Mouse (Mus musculus): ENCODE results near the gene 2310034G01Rik. TPM values are rescaled to one million over a fixed set of nuclear protein-coding genes. Genes with fewer than 3 reads are reported as not detected.

Gene 2310034G01Rik
- total and polyA plus RNA-seq, 3 experiments: 0.50 to 0.95 TPM; not detected in 1

DNA sequence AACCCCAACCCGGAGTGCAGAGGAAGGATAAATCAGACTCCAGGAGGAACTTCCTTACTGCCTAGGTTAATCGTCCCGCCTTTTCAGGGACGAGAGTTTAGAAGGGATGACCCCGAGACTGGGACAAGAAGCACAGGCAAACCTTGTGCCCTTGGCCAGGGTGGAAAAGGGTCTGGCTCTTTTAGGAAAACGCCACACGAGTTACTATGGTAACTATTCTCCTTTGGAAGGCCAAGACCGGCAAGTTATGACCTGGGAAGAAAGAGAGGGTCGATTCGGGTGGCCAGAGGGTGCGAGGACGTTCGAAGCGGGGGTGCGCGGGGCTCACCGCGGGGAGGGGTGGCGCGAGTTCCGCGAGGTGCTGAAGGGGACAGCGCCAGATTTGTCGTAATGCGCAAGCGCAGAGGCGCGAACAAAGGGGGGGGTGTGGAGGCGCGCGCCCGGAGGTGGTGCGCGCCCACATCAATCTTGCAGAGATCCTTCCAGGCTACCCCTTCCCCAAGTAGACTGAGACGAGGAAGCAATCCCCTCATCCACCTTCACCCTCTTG, 23.3 kb downstream of the 2310034G01Rik start, which contains the start of gene Psd:
TSS of gene Psd (minus strand) at position 401 of the 550 bp plus-strand sequence.
- TF ChIP-seq MAZ (IDR thresholded peaks at IDR 0.05; ENCODE audit: low read depth, low read length) (peak; percentile 58; the same call in 1 of the 2 replicates), TAL1 (IDR thresholded peaks at IDR 0.05; ENCODE audit: low read length) (no peak), MXI1 (IDR thresholded peaks at IDR 0.05; ENCODE audit: low read depth, low read length) (peak; percentile 68; the same call in 1 of the 2 replicates), MYB (IDR thresholded peaks at IDR 0.05; ENCODE audit: low read depth, low read length) (no peak), NRF1 (IDR thresholded peaks at IDR 0.05; ENCODE audit: insufficient read depth, low read depth, low read length, poor library complexity, severe bottlenecking) (peak; percentile 85), SIN3A (IDR thresholded peaks at IDR 0.05; ENCODE audit: low read length) (peak; percentile 80), ELF1 (IDR thresholded peaks at IDR 0.05; ENCODE audit: low read depth, low read length) (no peak)
- DNase-seq (ENCODE audit: low read depth, low spot score): peak; percentile 82
- peak within 1 kb of the TSS; percentile 85 for H3K27ac ChIP-seq (ENCODE audit: control insufficient read depth, low read depth, low read length)
- peaks cover 2% of the 10 kb centered on the region; the same call in 1 of the 2 replicates for H3K79me2 ChIP-seq (ENCODE audit: control insufficient read depth, insufficient read depth, low read length, poor library complexity)
- H3K27me3 ChIP-seq (ENCODE audit: control insufficient read depth in 1 of 2, insufficient read depth in 2 of 2, low read length in 2 of 2): no peaks in the 10 kb centered on the region
- H3K9me3 ChIP-seq (replicated peaks; ENCODE audit: insufficient read depth, low read length): no peaks in the 10 kb centered on the region
- peak within 1 kb of the TSS; percentile 78 to 85 for H3K4me3 ChIP-seq (ENCODE audit: control insufficient read depth in 1 of 2, insufficient read depth in 1 of 2, low read depth in 2 of 2, low read length in 2 of 2)
- peaks cover 0 to 18% of the 10 kb centered on the region in 2 experiments; a peak in 2 of 4 replicates for H3K4me1 ChIP-seq (ENCODE audit: control insufficient read depth in 1 of 2, insufficient read depth in 2 of 2, low read length in 2 of 2)
- H3K9ac ChIP-seq (ENCODE audit: control insufficient read depth, low read depth, low read length, poor library complexity, severe bottlenecking): peak within 1 kb of the TSS; percentile 75
- peaks cover 0 to 7% of the 10 kb centered on the region in 2 experiments; a peak in 2 of 4 replicates for H3K36me3 ChIP-seq (ENCODE audit: control insufficient read depth in 1 of 2, insufficient read depth in 2 of 2, low read length in 2 of 2)

GRCm38 (mm10) chr19:46326019-46326755, 23.9 kb downstream of the 2310034G01Rik start:
- no peaks in the 10 kb centered on the region for H3K9me3 ChIP-seq (replicated peaks; ENCODE audit: insufficient read depth, low read length)
- H3K4me1 ChIP-seq (ENCODE audit: control insufficient read depth in 1 of 2, insufficient read depth in 2 of 2, low read length in 2 of 2): peaks cover 0 to 23% of the 10 kb centered on the region in 2 experiments; a peak in 2 of 4 replicates
- TF ChIP-seq POLR2AphosphoS2 (IDR thresholded peaks at IDR 0.05; ENCODE audit: low read length): no peak
- TF ChIP-seq MEF2A (IDR thresholded peaks at IDR 0.05; ENCODE audit: extremely low read depth, insufficient replicate concordance, low read depth, low read length, poor library complexity, severe bottlenecking): no peak
- no peak for TF ChIP-seq MAX (IDR thresholded peaks at IDR 0.05; ENCODE audit: low read length)
- no peaks in the 10 kb centered on the region for H3K27me3 ChIP-seq (ENCODE audit: control insufficient read depth in 1 of 2, insufficient read depth in 2 of 2, low read length in 2 of 2)
- no peak overlapping the region for H3K9ac ChIP-seq (ENCODE audit: control insufficient read depth, low read depth, low read length, poor library complexity, severe bottlenecking)
- no peak overlapping the region for H3K27ac ChIP-seq (ENCODE audit: control insufficient read depth, low read depth, low read length)
- no peak for DNase-seq (ENCODE audit: low read depth, low spot score)
- peaks cover 2% of the 10 kb centered on the region; the same call in 1 of the 2 replicates for H3K79me2 ChIP-seq (ENCODE audit: control insufficient read depth, insufficient read depth, low read length, poor library complexity)
- H3K36me3 ChIP-seq (ENCODE audit: control insufficient read depth in 1 of 2, insufficient read depth in 2 of 2, low read length in 2 of 2): peaks cover 0 to 7% of the 10 kb centered on the region in 2 experiments; a peak in 2 of 4 replicates
- H3K4me3 ChIP-seq (ENCODE audit: control insufficient read depth in 1 of 2, insufficient read depth in 1 of 2, low read depth in 2 of 2, low read length in 2 of 2): no peak overlapping the region

GRCm38 (mm10) chr19:46324918-46325317, 25.2 kb downstream of the 2310034G01Rik start:
- Histone ChIP-seq H3K27ac (ENCODE audit: control insufficient read depth, low read depth, low read length) (no peak overlapping the region), H3K9ac (ENCODE audit: control insufficient read depth, low read depth, low read length, poor library complexity, severe bottlenecking) (no peak overlapping the region), H3K4me3 (ENCODE audit: control insufficient read depth in 1 of 2, insufficient read depth in 1 of 2, low read depth in 2 of 2, low read length in 2 of 2) (no peak overlapping the region), H3K36me3 (ENCODE audit: control insufficient read depth in 1 of 2, insufficient read depth in 2 of 2, low read length in 2 of 2) (peaks cover 0 to 7% of the 10 kb centered on the region in 2 experiments; a peak in 2 of 4 replicates), H3K79me2 (ENCODE audit: control insufficient read depth, insufficient read depth, low read length, poor library complexity) (peaks cover 2% of the 10 kb centered on the region; the same call in 1 of the 2 replicates), H3K27me3 (ENCODE audit: control insufficient read depth in 1 of 2, insufficient read depth in 2 of 2, low read length in 2 of 2) (no peaks in the 10 kb centered on the region), H3K9me3 (replicated peaks; ENCODE audit: insufficient read depth, low read length) (no peaks in the 10 kb centered on the region), H3K4me1 (ENCODE audit: control insufficient read depth in 1 of 2, insufficient read depth in 2 of 2, low read length in 2 of 2) (peaks cover 0 to 25% of the 10 kb centered on the region in 2 experiments; a peak in 2 of 4 replicates)
- no peak for DNase-seq (ENCODE audit: low read depth, low spot score)
- TF ChIP-seq POLR2A (IDR thresholded peaks at IDR 0.05; ENCODE audit: control insufficient read depth in 1 of 2, insufficient read depth in 1 of 2, low read depth in 1 of 2, low read length in 2 of 2, poor library complexity in 1 of 2) (no peak), MAFK (IDR thresholded peaks at IDR 0.05; ENCODE audit: borderline replicate concordance, low read depth, low read length) (no peak), POLR2AphosphoS5 (IDR thresholded peaks at IDR 0.05; ENCODE audit: borderline replicate concordance, low read depth, low read length) (no peak), MYC (IDR thresholded peaks at IDR 0.05; ENCODE audit: low read depth, low read length) (no peak), ZC3H11A (IDR thresholded peaks at IDR 0.05; ENCODE audit: low read depth, low read length) (no peak)

Measured in MEL (cell line).